Mouse (Mus musculus): Measurements from ENCODE around the gene Mast4. TPM values are rescaled to one million over a fixed set of nuclear protein-coding genes. Genes with fewer than 3 reads are reported as not detected.

The Mast4 gene
- total and polyA plus RNA-seq, 3 experiments = 0.99 to 7.4 (median 6.1) TPM

DNA sequence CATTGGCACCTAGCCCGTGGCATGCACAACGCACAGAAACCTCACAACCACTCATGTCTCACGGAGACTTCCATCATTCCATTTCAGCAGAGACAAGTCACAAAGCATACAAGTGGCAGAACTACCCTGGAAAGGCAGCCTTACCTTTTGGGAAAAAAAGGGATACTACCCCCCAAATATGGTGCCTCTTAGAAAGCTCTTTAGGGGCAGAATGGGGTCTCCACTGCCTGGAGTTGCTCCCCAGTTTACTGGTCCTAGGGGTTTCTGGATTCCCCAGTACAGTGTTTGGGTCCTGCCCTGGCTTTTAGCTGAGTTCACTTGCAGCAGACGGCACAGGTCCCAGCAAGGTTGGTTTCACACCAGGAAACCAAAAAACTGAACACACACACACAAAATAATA lies 345.3 kb downstream of the Mast4 start:
- H3K4me3 ChIP-seq (replicated peaks in 1 of 3; ENCODE audit: low read depth in 2 of 3, low read length in 2 of 3, poor library complexity in 1 of 3) = no peak overlapping the region
- H3K4me1 ChIP-seq (ENCODE audit: control insufficient read depth in 1 of 2, insufficient read depth in 2 of 2) = no peaks in the 10 kb centered on the region
- no peak overlapping the region for H3K27ac ChIP-seq (ENCODE audit: insufficient read depth, low read depth)
- H3K27me3 ChIP-seq (replicated peaks) = no peaks in the 10 kb centered on the region
- dilution Hi-C loops (cut with MboI; ENCODE audit: extremely low pct_ligation_motif_present, extremely low pct_unique_long_range_greater_than_20kb, low sequenced_read_pairs) (no loop called here), in situ Hi-C loops (cut with MboI; ENCODE audit: low pct_ligation_motif_present, low pct_unique_long_range_greater_than_20kb, low sequenced_read_pairs) (no loop called here)
- no peak overlapping the region for H3K4me2 ChIP-seq (ENCODE audit: insufficient read depth, low read depth, poor library complexity, severe bottlenecking)
- H3K79me2 ChIP-seq (replicated peaks; ENCODE audit: control insufficient read depth, extremely low read depth, insufficient read depth, poor library complexity, severe bottlenecking) = no peaks in the 10 kb centered on the region
- H3K9me3 ChIP-seq (replicated peaks; ENCODE audit: low read length) = peaks cover 2% of the 10 kb centered on the region
- no peak for DNase-seq (ENCODE audit: extremely low read depth)
- H3K9ac ChIP-seq (ENCODE audit: insufficient read depth, low read depth) = no peak overlapping the region
- TF ChIP-seq PAX5 (IDR thresholded peaks at IDR 0.05; ENCODE audit: low read length) (no peak), POLR2AphosphoS2 (IDR thresholded peaks at IDR 0.05; ENCODE audit: low read depth, low read length) (no peak), SIN3A (IDR thresholded peaks at IDR 0.05; ENCODE audit: low read length) (no peak), ZC3H11A (IDR thresholded peaks at IDR 0.05; ENCODE audit: low read depth, low read length) (no peak), MAX (IDR thresholded peaks at IDR 0.05; ENCODE audit: low read length) (no peak)
- H3K36me3 ChIP-seq (replicated peaks in 1 of 2; ENCODE audit: control insufficient read depth in 1 of 2, insufficient read depth in 1 of 2, low read length in 1 of 2) = no peaks in the 10 kb centered on the region

DNA sequence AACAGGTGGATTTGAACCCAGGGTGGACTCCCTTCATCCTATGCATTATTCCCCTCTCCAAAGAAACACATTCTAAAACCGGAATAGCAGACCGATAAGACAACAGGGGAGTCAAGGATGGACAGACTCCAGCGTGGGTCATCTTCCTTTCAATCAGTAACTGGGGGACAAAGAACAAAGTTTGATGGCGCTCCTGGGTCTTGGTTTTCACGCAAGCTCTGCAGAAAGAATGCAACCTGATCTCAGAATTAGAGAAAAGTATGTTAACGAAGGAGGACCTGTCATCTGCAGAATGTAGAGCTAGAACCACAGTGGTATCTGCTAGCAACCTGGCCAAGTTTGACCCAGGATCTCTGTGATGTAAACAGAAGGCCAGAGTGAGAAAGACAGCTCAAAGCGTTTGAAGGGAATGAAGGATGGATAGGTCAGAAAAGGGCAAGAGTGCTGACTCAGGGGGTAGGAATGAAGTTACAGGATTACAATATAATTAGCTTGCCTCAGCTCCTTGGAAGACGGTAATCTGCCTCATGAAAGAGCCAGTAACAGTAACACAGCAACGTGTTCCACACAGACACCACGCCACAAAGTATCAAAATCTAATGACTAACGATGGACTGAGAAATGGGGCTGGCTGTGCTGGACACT lies 345.9 kb downstream of the Mast4 start:
- DNase-seq (ENCODE audit: extremely low read depth) = no peak
- dilution Hi-C loops (cut with MboI; ENCODE audit: extremely low pct_ligation_motif_present, extremely low pct_unique_long_range_greater_than_20kb, low sequenced_read_pairs) = no loop called here
- H3K27me3 ChIP-seq (replicated peaks) = no peaks in the 10 kb centered on the region
- H3K9me3 ChIP-seq (replicated peaks; ENCODE audit: low read length) = peaks cover 2% of the 10 kb centered on the region
- H3K79me2 ChIP-seq (replicated peaks; ENCODE audit: control insufficient read depth, extremely low read depth, insufficient read depth, poor library complexity, severe bottlenecking) = no peaks in the 10 kb centered on the region
- H3K4me2 ChIP-seq (ENCODE audit: insufficient read depth, low read depth, poor library complexity, severe bottlenecking) = no peak overlapping the region
- TF ChIP-seq KAT2A (IDR thresholded peaks at IDR 0.05; ENCODE audit: insufficient replicate concordance, low read length) = no peak
- no peak for TF ChIP-seq JUND (conservative IDR thresholded peaks at IDR 0.05; ENCODE audit: low read depth, low read length)
- TF ChIP-seq GABPA (IDR thresholded peaks at IDR 0.05; ENCODE audit: insufficient replicate concordance, low read depth, low read length) = no peak
- no peak for TF ChIP-seq USF2 (conservative IDR thresholded peaks at IDR 0.05; ENCODE audit: low read depth, low read length)
- no peak for TF ChIP-seq CHD2 (IDR thresholded peaks at IDR 0.05; ENCODE audit: low read length)
- TF ChIP-seq JUN (IDR thresholded peaks at IDR 0.05; ENCODE audit: insufficient read depth, low read depth, low read length) = no peak
- TF ChIP-seq PAX5 (IDR thresholded peaks at IDR 0.05; ENCODE audit: low read length) = no peak
- TF ChIP-seq MEF2A (IDR thresholded peaks at IDR 0.05; ENCODE audit: borderline replicate concordance, low read depth, low read length) = no peak
- no peak for TF ChIP-seq RCOR1 (conservative IDR thresholded peaks at IDR 0.05; ENCODE audit: low read depth, low read length)
- no peak for TF ChIP-seq ZNF384 (IDR thresholded peaks at IDR 0.05; ENCODE audit: low read depth, low read length)
- no peak for TF ChIP-seq POLR2AphosphoS2 (IDR thresholded peaks at IDR 0.05; ENCODE audit: low read depth, low read length)
- no peak for TF ChIP-seq NELFE (IDR thresholded peaks at IDR 0.05; ENCODE audit: low read depth, low read length)
- no peak for TF ChIP-seq MAFK (IDR thresholded peaks at IDR 0.05; ENCODE audit: insufficient replicate concordance, low read length)
- no peak for TF ChIP-seq UBTF (IDR thresholded peaks at IDR 0.05; ENCODE audit: low read depth, low read length)
- no peak for TF ChIP-seq CTCF (conservative IDR thresholded peaks at IDR 0.05 in 1 of 2, IDR thresholded peaks at IDR 0.05 in 1 of 2; ENCODE audit: low read depth in 2 of 2, low read length in 2 of 2)
- no peak for TF ChIP-seq NRF1 (IDR thresholded peaks at IDR 0.05; ENCODE audit: low read depth, low read length)
- H3K9ac ChIP-seq (ENCODE audit: insufficient read depth, low read depth) = no peak overlapping the region
- in situ Hi-C loops (cut with MboI; ENCODE audit: low pct_ligation_motif_present, low pct_unique_long_range_greater_than_20kb, low sequenced_read_pairs) = no loop called here
- H3K4me3 ChIP-seq (replicated peaks in 1 of 3; ENCODE audit: low read depth in 2 of 3, low read length in 2 of 3, poor library complexity in 1 of 3) = no peak overlapping the region
- H3K36me3 ChIP-seq (replicated peaks in 1 of 2; ENCODE audit: control insufficient read depth in 1 of 2, insufficient read depth in 1 of 2, low read length in 1 of 2) = no peaks in the 10 kb centered on the region
- H3K4me1 ChIP-seq (ENCODE audit: control insufficient read depth in 1 of 2, insufficient read depth in 2 of 2) = no peaks in the 10 kb centered on the region
- no peak overlapping the region for H3K27ac ChIP-seq (ENCODE audit: insufficient read depth, low read depth)

Data from CH12.LX (cell line).